Mouse (Mus musculus) adrenal gland, postnatal 14 days (tissue): ENCODE measurements around the gene Zbtb24. TPM values are rescaled to one million over a fixed set of nuclear protein-coding genes. Genes with fewer than 3 reads are reported as not detected.
"Not testable (repeated sequence)": the region's sequence is repeated elsewhere in the genome, so short reads cannot be mapped to it uniquely, and the experiment has no call there.

Experiments used
- DNase-seq: peaks from one replicate; pipeline ENCODE4 v3.0.0; 2021; ENCODE audit warnings: mixed read lengths
- long read RNA-seq, 2 experiments: library from polyadenylated mRNA; stranded (forward); transcript quantifications; one replicate each; pipeline ENCODE4 v2.0.0; 2021
- total RNA-seq: library from RNA; stranded (reverse); gene quantifications from 2 replicates; pipeline ENCODE4 v1.2.3, GENCODE M21; 2021

Gene Zbtb24
- total RNA-seq, result 16.7 and 18.7 TPM in 2 replicates
- long read RNA-seq, experiment 1, transcript Zbtb24-201 (7 exons, 2,844 nt), result major isoform, 7 of 12 reads
- long read RNA-seq, experiment 1, partial matches to known transcripts, result 2 of 12 reads
- long read RNA-seq, experiment 1, other reads (novel, unspliced or antisense), result 2 of 12 reads
- long read RNA-seq, experiment 2, partial matches to known transcripts, result 1 of 5 reads
- long read RNA-seq, experiment 2, other reads (novel, unspliced or antisense), result 1 of 5 reads

DNA sequence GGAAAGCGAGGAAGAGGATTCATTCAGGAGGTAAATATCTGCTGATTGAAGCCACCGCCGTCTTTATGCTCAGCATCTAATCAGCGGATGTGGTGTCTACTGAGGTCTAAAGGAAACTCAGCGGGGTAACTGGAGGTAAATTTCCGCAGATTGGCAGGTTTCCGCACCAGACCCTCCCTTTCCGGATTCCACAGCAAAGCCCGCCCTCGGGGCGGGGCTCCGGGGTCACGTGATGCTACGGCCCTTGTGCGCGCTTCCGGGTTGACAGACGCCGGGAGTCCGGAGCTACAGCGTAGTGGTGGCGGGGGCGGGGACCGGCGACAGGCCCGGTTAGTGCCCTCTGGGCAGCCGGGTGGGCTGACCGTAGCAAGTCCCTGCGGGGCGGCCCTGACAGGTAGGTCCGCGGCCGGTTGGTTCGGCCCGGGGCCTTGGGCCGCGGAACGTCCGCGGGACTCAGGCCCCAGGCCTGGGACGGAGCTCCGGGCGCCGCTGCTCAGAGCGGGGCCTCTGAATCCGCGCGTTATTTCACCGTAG is at the start of gene Zbtb24:
Gene Zbtb24, plus strand, starts transcription at position 247 of the 534 bp plus-strand sequence.
- DNase-seq, result peak; percentile 97

DNA sequence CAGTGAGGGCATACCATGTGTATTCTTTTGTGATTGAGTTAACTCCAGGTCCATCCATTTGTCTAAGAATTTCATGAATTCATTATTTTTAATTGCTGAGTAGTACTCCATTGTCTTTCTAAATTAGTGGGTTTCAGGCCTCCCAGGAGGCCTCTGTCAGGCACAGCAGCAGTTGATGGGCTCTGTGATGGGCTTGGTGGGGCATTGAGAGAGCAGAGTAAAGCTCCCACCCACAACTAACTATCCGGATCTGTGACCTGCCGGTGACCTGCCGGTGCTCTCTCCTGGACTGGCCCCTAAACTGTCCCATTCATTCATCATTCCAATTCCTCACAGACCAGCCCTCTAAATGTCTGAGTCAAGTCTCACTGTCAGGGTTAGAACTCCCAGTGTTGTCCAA is 49.1 kb upstream of the Zbtb24 start:
- no peak for DNase-seq

DNA sequence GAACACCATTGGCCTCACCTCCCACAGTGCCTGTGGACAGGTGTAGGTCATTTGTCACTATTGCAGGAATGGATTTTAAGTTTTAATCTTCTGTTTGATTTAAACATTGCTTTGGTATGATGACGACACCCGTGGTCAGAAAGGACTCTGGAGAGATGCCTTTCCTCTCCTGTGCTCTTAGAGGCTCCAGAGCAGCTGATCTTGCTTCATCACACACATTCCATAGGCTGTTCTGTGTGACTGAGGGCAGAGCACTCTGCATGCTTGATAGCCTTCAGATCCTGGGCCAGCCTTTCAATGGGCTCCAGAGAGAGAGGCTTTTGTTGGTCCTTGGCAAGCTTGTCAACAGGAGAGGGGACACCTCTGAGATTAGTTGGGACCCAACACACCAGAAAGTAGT is 46.8 kb upstream of the Zbtb24 start:
- DNase-seq, result no peak

DNA sequence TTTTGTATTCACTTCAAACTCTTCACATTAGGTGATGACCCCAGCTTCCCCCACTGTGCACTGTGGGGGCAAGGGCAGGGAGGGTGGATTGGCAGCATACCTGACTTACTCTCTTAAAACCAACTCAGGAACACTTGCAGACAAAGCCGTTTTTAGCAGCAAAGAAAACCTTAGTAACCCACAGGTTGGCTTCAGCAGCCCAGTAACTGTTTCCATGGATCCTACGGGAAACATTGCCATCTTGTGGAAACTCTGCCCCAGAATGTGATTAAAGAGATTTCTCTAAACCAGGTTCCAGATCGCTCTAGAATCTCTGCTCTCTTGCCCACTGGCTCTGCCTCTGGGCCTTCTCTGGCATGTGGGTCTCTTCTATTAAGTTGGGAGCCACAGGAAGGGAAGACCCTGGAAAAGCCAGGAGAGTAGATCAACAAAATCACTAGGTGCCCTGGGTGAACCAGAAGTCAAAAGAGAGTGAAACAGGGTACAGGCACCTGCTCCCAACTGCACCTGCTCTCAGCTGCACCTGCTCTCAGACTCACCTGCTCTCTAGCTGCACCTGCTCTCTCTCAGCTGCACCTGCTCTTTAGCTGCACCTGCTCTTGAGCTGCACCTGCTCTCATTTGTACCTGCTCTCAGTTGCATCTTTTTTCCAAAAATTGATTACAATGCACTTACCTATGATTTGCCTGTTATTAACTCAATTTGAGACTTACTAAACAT is 46.1 kb upstream of the Zbtb24 start:
- DNase-seq, result no peak

DNA sequence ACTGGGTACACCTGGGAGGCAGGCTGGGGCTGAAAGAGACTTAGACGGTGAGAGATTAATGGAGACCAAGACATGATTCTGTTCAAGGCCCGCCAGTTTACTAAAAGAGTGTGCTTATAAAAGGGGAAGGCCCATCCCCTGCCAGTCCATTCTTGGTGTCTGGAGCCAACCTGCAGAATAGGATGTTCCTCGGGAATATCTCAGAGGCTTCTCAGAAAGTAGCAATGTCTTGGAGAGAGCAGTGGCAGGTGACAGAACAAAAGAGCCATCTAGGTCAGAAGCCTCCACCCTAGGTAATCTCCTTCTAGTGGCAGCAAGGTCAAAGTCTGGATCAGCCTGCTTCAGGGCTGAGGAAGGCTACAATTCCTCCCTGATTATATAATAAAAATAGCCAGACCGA is 40.0 kb upstream of the Zbtb24 start:
- not testable (repeated sequence) for DNase-seq

DNA sequence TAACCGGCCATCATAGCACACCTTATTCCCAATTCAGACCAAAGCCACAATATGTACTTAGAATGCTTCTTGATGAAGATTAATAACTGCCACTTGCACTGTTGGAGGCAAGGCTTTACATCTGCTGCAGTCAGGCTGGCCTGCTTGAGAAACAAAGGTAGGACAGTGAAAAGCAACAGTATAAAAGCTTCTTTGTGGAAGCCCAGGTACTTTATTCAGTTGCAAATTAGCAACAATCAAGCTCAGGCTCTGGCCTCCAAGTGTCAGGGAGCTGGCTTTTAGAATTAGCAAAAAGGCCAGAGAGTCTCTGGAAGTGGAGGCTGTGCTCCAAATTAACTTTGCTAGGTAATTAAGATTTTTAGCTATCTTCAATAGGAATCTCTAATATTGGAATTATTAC is 39.4 kb upstream of the Zbtb24 start:
- not testable (repeated sequence) for DNase-seq

DNA sequence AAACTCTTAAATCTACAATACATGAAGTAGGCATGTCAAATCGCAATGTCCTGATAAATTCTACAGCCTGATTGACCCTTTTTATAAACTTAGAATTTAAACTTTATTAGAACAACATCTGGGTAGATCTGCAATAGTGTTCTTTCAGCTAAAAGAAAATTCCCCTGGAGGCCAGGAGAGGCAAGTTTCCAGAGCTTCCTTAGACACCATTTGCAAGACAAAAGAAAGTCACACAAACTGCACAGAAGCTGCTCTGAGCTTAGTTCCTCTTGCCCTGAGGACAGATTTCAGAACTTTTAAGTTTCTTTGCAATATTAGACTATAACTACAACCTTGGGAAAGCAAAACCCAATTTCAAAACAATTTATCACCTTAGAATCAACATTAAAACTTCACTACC is 36.7 kb upstream of the Zbtb24 start:
- DNase-seq, result not testable (repeated sequence)

DNA sequence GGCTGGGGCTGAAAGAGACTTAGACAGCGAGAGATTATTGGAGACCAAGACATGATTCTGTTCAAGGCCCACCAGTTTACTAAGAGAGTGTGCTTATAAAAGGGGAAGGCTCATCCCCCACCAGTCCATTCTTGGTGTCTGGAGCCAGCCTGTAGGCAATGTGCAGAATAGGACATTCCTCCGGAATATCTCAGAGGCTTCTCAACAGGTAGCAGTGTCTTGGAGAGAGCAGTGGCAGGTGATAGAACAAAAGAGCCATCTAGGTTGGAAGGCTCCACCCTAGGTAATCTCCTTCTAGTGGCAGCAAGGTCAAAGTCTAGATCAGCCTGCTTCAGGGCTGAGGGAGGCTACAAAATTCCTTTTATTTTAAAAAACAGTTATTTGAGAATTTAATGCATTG is 34.8 kb upstream of the Zbtb24 start:
- not testable (repeated sequence) for DNase-seq

DNA sequence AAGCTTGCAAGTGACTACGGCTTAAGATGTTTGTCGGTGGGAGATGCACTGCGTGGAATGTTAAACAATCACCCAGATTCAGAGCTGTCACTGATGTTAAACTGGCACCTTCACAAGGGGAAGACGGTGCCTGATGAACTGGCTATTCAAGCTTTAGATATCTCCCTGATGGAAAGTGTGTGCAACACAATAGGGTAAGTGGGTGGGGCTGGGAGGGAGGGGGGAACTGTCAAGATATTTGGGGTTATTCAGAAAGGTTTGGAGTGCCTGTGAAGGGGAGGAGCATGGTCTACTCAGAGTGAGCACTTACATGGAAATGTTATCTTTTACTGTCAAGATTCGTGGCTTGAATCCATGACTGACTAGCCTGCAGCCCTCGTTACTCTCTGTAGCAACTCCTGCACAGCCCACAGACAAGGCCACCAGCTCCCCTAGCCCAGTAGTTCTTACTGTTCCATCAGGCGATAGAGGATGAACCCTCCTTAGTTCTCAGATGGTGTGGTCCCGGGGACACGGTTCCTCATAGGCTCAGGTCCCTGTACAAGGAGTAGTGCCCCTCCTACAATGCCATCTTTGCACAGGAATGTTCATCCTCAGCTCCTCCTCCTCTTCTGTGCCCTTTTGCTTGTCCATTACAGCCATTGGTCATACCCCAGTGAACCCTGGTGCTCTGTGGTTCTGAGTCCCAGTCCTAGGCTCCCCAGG is 29.5 kb upstream of the Zbtb24 start:
- no peak for DNase-seq

DNA sequence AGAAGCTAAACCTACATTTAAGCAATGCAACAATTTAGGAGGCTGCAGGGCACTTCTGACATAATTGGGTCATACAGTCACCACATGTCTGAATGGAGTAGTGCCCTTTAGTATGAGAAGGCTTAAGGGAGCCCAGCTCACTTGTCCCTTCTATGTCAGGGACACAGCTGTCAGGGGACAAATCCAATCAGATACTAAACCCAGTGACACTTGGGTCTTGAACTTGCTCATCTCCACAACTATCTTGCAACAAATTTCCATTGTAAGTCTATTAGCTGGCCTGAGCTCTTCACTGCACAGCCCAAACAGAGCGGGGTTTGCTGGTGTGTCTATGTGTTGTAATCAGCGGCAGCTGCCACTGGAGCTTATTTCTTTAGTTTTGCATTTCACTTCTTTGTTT is 26.5 kb upstream of the Zbtb24 start:
- peak; percentile 8 for DNase-seq

DNA sequence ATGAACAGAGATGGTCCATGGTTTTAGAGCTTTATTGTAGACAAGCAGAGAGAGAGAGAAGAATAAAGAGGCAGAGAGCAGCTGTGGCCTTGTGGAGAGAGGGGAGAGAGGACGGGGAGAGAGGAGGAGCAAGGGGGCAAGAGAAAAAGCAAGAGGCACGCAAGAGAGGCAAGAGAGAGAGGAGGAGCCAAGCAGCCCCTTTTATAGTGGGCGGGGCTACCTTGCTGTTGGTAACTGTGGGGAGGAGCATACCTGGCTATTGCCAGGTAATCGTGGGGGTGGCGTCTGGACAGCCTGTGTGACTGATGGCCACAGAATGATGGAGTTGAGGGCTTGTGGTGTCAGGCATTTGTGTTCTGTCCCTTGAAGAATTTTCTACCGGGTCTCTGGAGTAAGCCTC is 23.8 kb upstream of the Zbtb24 start:
- DNase-seq, result no peak

DNA sequence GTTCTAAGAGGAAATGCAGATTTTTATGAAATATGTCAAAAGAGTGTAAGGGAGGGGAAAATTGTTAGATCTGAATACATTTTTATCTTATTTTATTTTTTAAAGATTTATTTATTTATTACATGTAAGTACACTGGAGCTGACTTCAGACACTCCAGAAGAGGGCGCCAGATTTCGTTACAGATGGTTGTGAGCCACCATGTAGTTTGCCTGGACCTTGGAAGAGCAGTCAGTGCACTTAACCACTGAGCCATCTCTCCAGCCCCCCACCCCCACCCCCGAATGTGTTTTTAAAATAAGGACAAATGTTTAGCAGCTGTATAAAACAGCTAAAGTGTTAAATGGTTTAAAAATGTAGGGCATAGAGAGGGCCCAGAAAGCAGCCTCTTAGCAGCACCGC is 15.6 kb upstream of the Zbtb24 start:
- peak; percentile 77 for DNase-seq

DNA sequence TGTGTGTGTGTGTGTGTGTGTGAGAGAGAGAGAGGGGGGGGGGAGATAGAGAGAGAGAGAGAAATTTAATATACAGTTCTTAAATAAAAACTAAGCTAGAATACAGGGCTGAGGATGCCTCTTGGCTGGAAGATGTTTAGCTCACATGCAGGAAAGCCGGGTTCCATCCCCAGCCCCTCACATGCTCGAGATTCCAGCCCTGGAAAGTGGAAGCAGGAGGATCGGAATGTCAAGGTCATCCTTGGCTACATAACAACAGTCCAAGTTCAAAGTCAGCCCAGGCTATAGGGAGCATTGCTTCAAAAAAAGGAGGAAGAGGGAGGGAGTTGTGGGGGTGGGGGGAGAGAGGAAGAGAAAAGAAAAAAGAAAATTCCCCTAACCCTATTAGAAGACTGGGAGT is 15.0 kb upstream of the Zbtb24 start:
- no peak for DNase-seq

DNA sequence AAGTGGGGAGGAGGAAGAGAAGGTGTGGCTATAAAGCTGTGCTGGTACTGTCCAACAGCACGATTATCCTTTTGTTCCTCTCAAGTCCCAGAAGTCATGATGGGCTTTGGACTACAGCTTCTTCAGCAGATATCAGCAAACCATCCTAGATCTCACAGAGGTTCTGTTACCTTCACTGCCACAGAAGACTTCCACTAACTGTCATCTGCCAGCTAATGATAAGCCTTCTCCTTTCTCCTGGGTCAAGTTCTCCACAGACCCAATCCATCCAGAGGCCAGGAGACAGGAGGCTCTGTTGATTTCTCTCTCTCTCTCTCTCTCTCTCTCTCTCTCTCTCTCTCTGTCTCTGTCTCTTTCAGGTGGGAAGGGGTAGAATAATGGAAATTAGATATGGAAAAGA is 2.0 kb upstream of the Zbtb24 start:
- no peak for DNase-seq

DNA sequence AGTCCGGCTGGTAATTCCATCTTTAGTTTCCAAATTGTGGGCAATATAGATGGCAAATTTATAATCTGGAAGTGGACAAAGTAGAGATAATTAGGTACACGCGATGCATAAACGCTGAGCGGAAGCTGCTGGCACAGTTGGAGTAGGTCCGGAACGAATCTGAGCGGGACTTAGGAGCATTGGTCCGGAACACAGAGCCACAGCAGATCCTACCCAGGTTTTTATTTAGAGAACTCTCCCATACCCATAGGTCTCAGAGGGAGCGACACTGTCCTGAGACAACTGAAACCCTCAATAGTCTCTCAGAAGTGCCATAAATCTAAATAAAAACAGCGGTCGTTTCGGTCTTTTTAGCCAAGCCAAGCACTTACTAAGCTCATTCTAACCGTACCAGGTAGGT is 499 bp upstream of the Zbtb24 start:
- peak; percentile 58 for DNase-seq

DNA sequence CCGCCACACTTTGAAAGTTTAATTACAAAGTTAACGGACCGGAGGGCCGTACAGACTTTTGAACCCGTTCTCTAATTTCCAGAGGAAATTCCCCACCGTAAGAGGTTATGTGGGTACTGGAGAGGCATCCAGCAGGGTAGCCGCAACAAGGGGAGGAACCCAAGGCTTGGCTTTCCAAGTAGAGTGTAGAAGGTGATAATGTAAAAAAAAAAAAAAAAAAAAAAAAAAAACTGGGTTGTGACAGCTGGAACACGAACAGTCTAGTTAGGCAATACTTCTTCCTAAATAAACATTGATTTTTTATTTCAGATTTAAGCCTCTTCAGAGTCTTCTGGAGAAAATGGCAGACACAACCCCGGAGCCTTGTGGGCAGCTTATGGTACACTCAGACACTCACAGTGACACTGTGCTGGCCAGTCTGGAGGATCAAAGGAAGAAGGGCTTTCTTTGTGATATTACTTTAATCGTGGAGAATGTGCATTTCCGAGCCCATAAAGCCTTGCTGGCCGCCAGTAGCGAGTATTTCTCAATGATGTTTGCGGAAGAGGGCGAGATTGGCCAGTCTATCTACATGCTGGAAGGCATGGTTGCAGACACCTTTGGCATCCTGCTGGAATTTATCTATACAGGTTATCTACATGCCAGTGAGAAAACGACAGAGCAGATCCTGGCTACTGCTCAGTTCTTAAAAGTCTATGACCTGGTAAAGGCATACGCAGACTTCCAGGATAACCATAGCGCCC is 768 bp downstream of the Zbtb24 start:
- no peak for DNase-seq

DNA sequence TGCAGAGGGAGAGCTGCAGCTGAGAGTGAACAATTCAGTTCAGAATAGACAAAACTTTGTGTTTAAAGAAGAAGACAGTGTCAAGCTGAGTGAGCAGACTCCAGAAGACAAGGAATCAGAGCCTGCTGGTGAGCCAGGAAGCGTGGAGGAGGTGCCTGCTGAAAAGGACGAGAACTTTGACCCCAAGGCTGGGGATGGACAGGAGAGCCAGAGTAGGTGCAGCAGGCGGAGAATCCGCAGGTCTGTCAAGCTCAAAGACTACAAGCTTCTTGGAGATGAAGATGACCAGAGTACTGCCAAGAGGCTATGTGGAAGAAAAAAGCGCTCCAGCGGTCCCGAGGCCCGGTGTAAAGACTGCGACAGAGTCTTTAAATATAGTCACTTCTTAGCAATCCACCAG is 1.5 kb downstream of the Zbtb24 start:
- DNase-seq, result no peak

DNA sequence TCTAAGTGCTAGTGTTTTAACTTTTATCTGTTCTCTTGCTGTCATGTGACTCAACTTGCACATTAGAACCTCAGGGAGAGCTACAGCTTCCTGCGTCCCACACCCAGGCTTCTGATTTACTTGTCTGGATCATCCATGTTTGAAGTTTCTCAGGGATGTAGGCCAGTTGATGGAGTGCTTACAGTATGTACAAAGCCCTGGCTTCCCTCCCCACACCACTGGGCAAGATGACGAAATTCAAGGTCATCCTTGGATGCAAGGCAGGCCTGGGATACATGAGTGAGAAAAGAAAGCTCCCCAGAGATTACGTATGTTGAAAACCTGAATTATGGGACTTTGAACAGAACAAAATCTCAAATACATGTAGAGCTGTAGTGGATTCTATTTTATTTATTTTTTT is 2.6 kb downstream of the Zbtb24 start:
- DNase-seq, result peak; percentile 52

DNA sequence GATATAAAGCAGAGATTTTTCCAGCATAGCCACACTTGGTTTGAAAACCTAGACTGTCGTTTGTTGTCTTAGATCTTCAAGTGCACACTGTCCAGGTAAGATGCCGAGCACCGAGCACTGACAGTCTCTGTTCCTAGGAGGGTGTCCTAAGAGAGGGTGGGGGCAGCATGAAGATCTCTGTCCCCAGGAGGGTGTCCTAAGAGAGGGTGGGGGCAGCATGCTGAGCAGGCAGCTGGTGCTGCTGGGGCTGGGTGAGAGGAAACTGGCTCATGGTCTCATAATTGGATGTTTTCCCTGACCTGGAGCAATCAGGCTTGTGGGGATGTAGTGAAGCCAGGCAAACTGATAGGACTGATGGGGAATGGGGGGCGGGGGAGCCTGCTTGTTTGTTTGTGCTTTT is 9.8 kb downstream of the Zbtb24 start:
- DNase-seq, result no peak

DNA sequence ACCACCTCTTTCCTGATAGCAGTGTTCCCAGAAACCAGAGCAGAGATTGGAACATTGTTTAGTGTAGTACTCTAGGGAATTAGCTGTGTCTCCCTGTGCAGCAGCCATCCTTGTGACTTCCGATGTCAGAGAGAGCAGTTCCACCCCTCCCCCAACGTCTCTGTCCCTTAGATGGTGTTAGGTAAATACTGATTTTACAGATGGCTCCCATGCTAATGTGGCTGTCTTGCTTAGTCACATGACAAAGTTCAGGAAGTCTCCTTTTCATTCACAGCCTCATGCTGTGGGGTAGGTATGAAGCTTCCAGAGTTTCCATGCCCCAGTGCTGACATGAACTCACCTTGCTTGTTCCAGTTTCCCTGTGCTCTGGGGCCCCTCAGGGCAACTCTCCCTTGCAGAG is 10.3 kb downstream of the Zbtb24 start:
- DNase-seq, result no peak

DNA sequence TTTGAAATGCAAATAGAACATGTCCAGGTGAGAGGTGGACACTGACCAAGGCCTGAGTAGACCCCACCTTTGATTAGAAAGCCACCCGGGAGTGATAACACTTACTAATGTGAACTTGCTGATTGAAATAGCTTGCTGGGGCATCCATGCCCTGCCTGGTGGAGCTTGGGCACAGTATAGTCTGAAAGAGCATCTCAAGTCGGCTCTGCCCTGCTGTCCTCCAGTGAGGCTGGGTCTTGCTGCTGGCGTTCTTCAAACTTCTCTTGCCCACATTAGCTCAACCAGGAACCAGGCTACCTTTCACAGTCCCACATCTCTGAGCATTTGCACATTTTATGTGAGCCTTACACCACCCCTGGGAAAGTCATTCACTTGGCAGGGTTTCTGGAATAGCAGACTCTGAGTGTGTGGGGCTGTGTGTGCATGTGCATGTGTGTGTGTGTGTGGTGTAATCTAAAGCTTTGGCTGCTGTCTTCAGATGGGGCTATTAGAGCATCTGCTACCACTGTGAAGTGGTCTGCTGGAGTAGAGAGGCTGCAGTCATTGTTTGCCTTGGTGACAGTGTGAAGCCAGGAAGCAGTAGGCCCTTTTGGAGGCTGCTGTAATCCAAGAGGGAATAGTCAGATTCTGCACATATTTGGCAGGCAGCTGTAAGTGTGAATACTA is 11.0 kb downstream of the Zbtb24 start:
- no peak for DNase-seq

DNA sequence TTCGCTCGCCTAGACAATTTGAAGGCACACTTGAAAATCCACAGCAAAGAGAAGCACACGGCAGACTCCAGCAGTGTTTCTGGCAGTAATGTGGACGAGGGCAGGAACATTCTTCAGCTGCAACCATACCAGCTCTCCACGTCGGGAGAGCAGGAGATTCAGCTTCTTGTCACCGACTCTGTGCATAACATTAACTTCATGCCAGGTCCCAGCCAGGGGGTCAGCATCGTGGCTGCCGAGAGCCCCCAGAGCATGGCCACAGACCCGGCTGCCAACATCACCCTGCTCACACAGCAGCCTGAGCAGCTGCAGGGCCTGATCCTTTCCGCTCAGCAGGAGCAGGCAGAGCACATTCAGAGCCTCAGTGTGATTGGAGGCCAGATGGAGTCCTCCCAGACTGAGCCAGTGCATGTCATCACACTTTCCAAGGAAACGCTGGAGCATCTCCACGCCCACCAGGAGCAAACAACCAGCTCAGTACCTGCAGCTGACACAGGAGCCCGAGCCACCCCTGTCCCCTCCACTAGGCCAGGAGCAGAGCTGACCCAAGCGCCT is 14.3 kb downstream of the Zbtb24 start:
- no peak for DNase-seq
